Mouse (Mus musculus) ES-Bruce4 (cell line): ENCODE results near the gene Btbd6.

Source experiments
- CTCF ChIP-seq: IDR thresholded peaks from one replicate; pipeline ENCODE4 v1.8.1; 2011; ENCODE audit warnings: low read depth, low read length
- POLR2A ChIP-seq: IDR thresholded peaks from one replicate; pipeline ENCODE4 v1.8.1; 2011; ENCODE audit warnings: low read length; ENCODE audit not compliant: insufficient read depth

DNA sequence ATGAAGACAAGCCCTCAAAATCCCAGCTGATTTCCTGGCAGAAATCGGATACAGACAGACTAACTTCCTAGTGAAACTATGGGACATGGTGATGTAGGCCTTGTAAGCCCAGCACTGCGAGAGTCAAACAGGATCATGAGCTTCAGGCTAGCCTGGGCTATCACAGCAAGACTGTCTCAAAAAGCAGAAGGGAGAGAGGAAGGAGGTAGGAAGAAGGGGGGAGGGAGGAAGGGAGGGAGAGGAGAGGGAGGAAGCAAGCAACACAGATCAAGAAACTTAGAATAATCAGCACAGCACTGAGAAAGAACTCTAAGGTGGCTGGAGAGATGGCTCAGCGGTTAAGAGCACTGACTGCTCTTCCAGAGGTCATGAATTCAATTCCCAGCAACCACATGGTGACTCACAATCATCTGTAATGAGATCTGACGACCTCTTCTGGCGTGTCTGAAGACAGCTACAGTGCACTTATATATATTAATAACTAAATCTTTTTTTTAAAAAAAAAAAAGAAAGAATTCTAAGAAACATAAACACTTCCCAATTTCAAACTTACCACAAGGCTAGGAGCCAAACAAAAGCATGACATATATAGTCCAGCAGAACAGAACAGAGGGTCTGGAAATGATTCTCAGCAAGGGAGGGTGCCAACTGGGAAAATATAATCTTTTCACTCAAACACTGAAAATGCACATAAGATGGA is 14.6 kb downstream of the Btbd6 start:
- TF ChIP-seq POLR2A (no peak), CTCF (no peak)
